Mouse (Mus musculus) brain, embryonic 14.5 days (tissue): Measurements from ENCODE around the gene Dazap1. TPM values are rescaled to one million over a fixed set of nuclear protein-coding genes. Genes with fewer than 3 reads are reported as not detected.
"Not testable (repeated sequence)": the region's sequence is repeated elsewhere in the genome, so short reads cannot be mapped to it uniquely, and the experiment has no call there.

Source experiments
- DNase-seq: peaks from one replicate; pipeline ENCODE4 v3.0.0-alpha.2; 2011; ENCODE audit warnings: low read depth
- CTCF ChIP-seq: fragments of 200-500 bp; IDR thresholded peaks from 2 replicates; pipeline ENCODE4 v1.5.1; 2012; ENCODE audit warnings: inconsistent platforms, mild to moderate bottlenecking, moderate library complexity, borderline replicate concordance; ENCODE audit not compliant: insufficient read depth, insufficient read length; ENCODE audit errors: extremely low read depth
- POLR2A ChIP-seq: fragments of 200-500 bp; IDR thresholded peaks from 2 replicates; pipeline ENCODE4 v1.6.1; 2012; ENCODE audit warnings: mild to moderate bottlenecking, inconsistent platforms, borderline replicate concordance; ENCODE audit not compliant: poor library complexity, insufficient read depth, insufficient read length, severe bottlenecking; ENCODE audit errors: extremely low read depth
- polyA plus RNA-seq: library from polyadenylated mRNA; depleted of rRNA; stranded (reverse); fragments of >200 nt; gene quantifications from 2 replicates; pipeline ENCODE4 v1.2.3, GENCODE M21; 2012; rRNA removed

The Dazap1 gene
- polyA plus RNA-seq: 158 and 207 TPM in 2 replicates

DNA sequence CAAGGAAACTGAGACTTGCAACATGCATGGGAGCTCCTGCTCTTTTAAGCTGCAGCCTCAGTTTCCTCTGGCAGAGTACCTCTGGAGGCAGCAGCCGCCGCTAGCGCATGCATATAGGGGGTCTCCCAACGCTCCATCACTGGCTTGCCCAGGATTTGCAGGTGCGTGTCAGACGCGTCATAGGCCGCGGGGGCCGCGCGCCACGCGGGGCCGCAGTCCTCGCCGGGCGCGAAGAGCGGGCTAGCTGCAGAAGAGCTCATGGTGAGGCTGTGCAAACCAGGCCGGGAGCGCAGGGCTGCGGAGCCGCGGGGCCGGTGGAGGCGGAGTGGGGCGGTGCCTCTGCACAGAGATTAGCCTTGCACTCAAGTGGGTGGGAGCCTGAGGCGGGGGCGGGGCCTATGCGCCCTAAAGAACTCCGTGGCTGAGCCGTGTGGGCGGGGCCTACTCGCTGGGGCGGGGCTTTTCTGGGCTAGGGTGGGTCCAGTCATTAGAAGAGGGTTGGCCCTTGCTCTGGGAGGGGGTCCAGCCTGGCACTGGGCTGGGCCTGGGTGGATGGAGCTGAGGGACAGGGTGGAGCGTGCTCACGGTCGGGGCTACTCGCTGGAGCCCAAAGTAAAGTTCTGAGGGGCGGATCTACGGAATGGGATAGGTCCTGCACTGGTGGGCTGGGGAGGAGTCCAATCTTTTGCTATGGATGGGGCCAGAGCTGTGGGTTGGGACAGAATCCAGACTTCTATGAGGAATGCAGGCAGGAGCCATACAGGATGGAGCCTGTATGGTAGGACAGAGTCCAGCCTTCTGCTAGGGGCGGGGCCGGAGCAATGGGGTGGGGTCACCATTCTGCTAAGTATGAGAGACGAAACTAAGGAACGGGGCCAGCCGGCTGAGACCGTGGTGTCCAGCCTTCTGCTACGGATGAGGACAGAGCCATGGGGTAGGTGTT lies at the start of gene Dazap1, which contains the start of gene Gamt:
Gene Dazap1, plus strand, starts transcription at position 845 of the 943 bp plus-strand sequence.
Gene Gamt, minus strand, starts transcription at position 371 of the 943 bp plus-strand sequence.
- DNase-seq: peak; percentile 97
- no peak for TF ChIP-seq CTCF
- TF ChIP-seq POLR2A: peak; percentile 38; the same call in 1 of the 2 replicates

DNA sequence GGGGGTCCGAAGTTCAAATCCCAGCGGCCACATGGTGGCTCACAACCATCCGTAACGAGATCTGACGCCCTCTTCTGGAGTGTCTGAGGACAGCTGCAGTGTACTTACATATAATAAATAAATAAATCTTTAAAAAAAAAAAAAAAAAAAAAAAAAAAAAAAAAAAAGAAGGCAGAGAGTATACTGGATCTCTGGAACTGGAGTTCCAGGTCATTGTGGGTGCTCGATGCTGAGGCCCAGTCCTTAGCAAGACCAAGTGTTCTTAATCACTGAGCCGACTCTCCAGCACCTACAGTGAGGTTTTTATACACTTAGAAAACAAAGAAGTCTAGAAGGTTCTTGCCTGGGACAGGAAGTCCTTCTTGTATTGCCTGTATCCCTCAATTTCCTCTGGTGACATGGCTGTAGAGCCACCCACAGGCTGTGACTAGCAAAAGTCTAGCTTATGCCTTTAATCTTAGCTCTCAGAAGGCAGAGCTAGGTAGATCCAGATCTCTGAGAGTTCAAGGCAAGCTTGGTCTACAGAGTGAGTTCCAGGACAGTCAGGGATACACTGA lies 49.7 kb upstream of the Dazap1 start:
- not testable (repeated sequence) for DNase-seq

DNA sequence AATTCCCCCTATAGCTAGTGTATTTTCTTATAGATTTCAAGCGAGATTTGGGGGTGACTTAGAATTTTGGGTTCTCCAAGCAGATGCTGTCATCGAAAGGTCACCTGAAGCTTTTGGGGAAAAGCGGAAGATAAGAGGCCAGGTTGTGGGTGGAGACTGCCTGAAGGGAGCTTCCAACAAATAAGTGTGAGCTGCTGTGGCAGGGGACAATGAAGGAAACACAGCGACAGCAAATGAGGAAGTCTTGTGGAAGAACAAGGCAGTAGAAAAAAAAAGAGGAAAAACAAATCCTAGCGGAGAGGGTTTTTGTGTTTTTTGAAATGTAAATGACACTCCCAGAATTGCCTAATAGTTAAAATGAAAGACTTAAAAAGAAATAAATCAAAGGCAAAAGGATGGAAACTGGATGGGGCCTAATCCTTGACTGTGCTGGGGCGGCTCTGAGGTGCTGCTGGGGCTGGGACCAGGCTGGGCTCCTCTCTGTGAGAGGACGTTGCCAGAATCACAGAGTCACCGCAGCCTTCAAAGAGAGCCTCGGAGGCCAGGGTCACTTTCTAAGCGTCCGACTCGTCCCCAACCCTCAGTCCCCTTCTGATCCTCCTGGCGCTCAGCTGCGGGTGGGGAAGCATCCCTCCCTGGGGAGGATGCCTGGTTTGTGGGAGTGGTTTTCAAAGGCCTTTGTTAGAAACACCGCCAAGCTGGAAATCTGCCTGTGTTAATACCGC lies 46.1 kb upstream of the Dazap1 start:
- TF ChIP-seq CTCF (no peak), POLR2A (no peak)
- no peak for DNase-seq

DNA sequence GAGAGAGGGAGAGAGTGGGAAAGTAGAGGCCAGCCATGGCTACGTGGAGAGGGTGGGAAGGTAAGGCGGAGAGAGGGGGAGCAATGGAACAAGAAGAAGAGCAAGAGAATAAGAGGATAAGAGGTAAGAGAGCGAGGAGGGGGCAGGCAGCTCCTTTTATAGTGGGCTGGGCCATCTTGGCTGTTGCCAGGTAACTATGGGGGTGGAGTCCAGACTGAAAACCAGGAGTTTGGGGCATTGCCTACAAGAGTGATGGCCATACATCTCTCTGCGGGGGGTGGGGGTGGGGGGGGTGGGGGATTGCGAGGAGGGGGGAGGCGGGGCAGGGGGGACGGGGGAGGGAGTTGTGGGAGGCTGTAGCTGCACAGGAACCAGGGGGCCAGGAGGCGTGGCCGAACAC lies 40.6 kb upstream of the Dazap1 start:
- TF ChIP-seq CTCF: no peak
- TF ChIP-seq POLR2A: no peak
- DNase-seq: no peak

DNA sequence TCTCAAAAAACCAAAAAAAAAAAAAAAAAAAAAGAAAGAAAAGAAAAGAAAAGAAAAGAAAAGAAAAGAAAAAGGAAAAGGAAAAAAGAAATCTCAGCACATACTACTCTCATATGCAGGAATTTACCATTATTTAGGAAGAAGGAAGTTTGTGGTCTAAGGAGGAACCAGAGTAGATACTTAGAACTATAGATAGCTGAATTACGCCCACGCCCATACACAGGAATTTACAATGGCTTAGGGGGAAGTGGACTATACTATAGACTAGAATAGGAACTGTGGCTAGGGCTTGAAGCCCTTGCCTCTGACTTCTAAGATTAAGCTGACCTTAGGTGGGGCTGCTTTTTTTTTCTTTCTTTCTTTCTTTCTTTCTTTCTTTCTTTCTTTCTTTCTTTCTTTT lies 38.1 kb upstream of the Dazap1 start:
- DNase-seq: not testable (repeated sequence)

DNA sequence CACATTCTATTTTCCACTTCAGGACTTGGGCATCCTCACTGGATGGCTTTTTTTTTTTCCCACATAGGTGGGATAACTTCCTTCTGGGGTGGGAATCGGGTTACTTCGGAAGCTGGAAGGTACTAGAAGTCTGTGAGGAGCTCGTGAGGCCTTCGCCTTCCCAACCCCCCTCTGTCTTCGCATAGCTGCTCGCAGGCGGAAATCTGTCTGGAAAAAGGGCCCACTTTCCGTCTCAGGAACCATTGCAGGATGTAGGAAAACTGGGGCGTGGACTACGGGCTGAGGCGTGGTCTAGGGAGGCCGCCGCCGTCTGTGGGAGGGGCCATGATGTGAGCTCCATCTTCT lies 35.2 kb upstream of the Dazap1 start:
- no peak for TF ChIP-seq POLR2A
- no peak for DNase-seq

DNA sequence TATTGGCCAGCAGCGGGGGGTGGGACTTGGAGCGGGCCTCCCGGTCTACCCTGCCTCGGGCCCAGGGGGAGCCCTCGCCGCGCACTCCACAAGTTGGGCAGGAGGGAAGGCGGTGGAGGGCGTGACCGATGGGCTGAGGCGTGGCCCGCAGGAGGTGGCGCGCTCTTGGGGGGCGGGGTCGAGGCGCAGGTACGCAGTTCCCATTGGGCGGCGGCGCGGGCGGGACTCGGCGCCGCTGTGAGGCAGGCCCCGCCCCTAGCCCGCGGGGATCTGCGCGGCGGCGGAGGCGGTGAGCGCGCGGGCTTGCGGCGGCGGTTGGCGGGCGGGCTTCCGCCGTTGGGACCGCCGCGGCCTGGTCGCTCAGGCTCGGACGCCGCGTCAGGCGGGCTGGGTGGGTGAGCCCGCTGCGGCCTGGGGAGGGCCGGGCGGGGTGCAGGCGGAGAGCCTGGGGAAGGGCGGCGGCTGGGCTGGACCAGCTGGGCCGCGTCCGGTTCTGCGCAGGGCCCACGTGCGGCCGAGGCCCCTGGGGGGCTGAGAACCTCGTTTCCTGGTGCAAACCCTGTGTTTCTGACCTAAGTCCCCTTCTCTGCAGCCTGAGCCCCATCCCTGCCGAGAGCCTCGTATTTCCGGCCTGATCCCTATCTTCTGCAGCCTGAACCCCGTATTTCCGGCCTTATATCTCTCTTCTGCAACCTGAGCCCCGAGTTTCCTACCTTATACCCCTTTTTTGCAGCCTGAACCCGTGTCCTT lies 34.7 kb upstream of the Dazap1 start, which contains the start of gene Mum1:
Gene Mum1, plus strand, starts transcription at position 19 of the 750 bp plus-strand sequence.
- TF ChIP-seq POLR2A: peak; percentile 97
- TF ChIP-seq CTCF: peak; percentile 63; the same call in 1 of the 2 replicates
- DNase-seq: peak; percentile 100

DNA sequence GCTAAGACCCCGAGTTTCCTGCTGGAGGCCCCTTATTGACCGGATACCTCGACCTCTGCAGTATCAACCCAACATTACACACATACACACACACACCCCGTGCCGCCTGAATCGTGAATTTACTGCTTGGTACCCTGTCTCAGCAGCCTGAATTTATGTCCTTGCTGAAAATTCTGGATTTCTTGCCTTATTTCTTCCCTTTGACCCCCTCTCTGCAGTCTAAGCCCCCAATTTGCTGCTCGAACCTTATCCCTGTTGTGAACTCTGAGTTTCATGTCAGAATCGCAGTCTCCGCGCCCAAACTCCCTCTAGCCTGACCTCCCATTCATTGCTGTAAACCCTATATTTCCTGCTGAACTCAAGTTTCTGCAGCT lies 34.1 kb upstream of the Dazap1 start:
- no peak for DNase-seq
- TF ChIP-seq POLR2A (no peak), CTCF (no peak)

DNA sequence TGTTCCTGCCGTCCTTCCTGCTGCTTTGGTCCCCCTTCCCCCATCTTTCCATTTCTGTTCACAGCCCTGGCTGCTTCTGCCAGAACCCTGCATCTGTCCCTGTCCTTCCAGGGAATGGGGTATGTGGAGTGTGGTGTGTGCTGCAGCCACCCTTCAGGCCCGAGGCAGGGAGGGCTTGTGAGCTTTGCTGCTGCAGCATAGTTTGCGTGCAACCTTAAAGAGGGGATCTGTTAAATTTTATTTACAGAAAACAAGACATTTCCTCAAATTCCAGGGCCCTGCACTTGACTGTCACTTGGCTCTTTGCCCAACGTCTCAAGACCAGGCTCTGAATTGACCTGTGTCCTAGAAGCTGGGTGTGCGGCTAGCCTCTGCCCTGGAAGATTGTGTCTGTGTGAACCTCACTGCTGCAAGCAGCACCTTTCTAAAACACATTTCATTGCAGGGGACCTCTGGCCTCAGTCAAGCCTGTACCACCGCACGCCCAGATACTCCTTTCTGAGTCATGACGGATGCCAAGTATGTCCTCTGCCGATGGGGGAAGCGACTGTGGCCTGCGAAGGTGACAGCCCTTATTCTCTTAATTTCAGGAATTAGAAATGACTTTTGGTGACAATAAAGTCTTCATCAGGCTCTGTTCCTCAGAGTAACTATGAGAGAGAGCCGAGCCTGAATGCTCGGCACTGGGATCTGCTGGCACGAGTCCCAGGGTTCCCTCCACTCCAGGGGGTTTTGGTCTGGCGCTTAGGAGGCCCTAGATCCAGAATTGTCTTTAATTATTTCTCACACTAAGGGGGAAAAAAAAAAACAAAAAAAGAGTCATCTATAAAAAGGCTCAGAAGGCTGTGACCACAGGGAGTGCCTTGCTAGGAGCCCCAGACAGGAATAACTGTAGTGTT lies 33.2 kb upstream of the Dazap1 start:
- TF ChIP-seq CTCF: no peak
- TF ChIP-seq POLR2A: no peak
- peak; percentile 63 for DNase-seq

DNA sequence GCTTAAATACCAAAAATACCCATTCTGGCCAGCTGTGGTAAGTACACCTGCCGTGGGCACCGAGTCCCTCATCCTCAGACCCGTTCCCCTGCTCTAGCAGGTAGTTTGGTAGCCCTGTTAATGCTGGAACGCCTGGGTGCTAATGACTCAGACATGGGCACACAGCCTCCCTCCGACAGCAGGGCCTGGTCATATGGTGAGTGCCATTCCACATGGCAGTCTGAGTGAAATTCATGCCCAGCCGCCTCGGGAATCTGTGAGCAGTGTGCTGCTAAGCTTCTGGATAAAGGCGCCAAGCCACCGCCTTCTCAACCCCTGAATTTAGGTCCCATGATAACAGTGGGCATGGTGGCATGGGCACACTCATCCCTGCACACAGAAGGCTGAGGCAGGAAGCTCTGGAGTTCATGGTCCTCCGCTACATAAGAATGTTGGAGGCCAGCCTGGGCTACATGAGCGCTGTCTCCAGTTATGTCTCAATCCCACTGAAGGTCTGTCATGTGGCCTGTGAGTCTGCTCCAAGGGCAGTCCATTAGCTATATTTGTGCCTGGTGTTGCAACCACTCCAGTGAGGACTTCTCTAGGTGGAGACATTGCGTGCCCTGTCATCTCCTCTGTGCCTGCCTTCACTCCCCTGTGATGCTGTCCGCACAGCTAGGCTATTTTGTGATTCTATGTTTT lies 25.0 kb upstream of the Dazap1 start:
- DNase-seq: no peak
- TF ChIP-seq CTCF (no peak), POLR2A (no peak)
